Mouse (Mus musculus) liver, postnatal 0 days (tissue): ENCODE results near the gene Vps39.

ENCODE experiments used
- CTCF ChIP-seq: sonication (generic); IDR thresholded peaks from 2 replicates; pipeline ENCODE4 v1.5.1; 2016; ENCODE audit warnings: antibody characterized with exemption, low read depth
- EP300 ChIP-seq: IDR thresholded peaks from 2 replicates; pipeline ENCODE4 v1.6.1; 2016; ENCODE audit warnings: antibody characterized with exemption, low read depth, mild to moderate bottlenecking

DNA sequence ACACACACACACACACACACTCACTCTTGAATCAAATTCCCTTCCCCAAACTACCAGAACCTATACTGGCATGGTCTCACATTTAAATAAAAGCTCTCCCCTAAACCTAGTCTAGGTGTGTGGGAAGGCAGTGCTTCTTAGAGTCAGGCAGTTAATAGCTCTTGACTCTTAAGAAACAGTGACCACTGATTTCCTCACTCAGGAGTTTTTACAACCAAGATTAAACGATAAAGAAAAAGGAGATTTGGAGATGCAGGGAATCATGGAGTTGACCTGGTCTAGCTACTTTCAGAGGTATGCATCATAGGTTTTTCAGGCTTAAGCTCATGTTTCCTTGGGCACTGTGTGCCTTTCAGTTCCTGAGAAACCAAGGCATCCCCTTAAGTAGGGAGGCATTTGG lies 33.3 kb upstream of the Vps39 start:
- no peak for TF ChIP-seq CTCF
- TF ChIP-seq EP300: no peak
